Mouse (Mus musculus): ENCODE data around the gene Exosc10.

The Exosc10 gene

GRCm38 (mm10) chr4:148570693-148571295, 12.6 kb downstream of the Exosc10 start:
- DNase-seq (ENCODE audit: low read depth, low spot score) = no peak

GRCm38 (mm10) chr4:148573222-148573621, 15.0 kb downstream of the Exosc10 start:
- DNase-seq (ENCODE audit: low read depth, low spot score) = no peak

- no peak for DNase-seq (ENCODE audit: low read depth, low spot score)
Measured at GRCm38 (mm10) chr4:148580765-148581164, 22.5 kb downstream of the Exosc10 start.

GRCm38 (mm10) chr4:148581422-148581821, 23.2 kb downstream of the Exosc10 start:
- no peak for DNase-seq (ENCODE audit: low read depth, low spot score)

- DNase-seq (ENCODE audit: low read depth, low spot score) = no peak
Measured at GRCm38 (mm10) chr4:148583257-148583656, 25.0 kb downstream of the Exosc10 start.

- DNase-seq (ENCODE audit: low read depth, low spot score) = no peak
Measured at GRCm38 (mm10) chr4:148586648-148587047, 28.4 kb downstream of the Exosc10 start.

- DNase-seq (ENCODE audit: low read depth, low spot score) = no peak
Measured at GRCm38 (mm10) chr4:148588793-148589192, 30.6 kb downstream of the Exosc10 start.

GRCm38 (mm10) chr4:148589565-148589964, 31.3 kb downstream of the Exosc10 start:
- peak; percentile 71 for DNase-seq (ENCODE audit: low read depth, low spot score)

GRCm38 (mm10) chr4:148590421-148591170, 32.4 kb downstream of the Exosc10 start:
- peak; percentile 50 for DNase-seq (ENCODE audit: low read depth, low spot score)

- DNase-seq (ENCODE audit: low read depth, low spot score) = peak; percentile 98
Measured at GRCm38 (mm10) chr4:148591171-148591630, 33.0 kb downstream of the Exosc10 start, which contains the start of gene Srm. Srm (plus strand) TSS chr4:148591503.

GRCm38 (mm10) chr4:148591637-148592380, 33.6 kb downstream of the Exosc10 start:
- no peak for DNase-seq (ENCODE audit: low read depth, low spot score)

- DNase-seq (ENCODE audit: low read depth, low spot score) = no peak
Measured at GRCm38 (mm10) chr4:148593996-148594395, 35.8 kb downstream of the Exosc10 start.

GRCm38 (mm10) chr4:148595916-148596315, 37.7 kb downstream of the Exosc10 start:
- DNase-seq (ENCODE audit: low read depth, low spot score) = no peak

GRCm38 (mm10) chr4:148596731-148597130, 38.5 kb downstream of the Exosc10 start:
- DNase-seq (ENCODE audit: low read depth, low spot score) = no peak

GRCm38 (mm10) chr4:148598826-148599225, 40.6 kb downstream of the Exosc10 start:
- DNase-seq (ENCODE audit: low read depth, low spot score) = peak; percentile 81

- peak; percentile 61 for DNase-seq (ENCODE audit: low read depth, low spot score)
Measured at GRCm38 (mm10) chr4:148600316-148600715, 42.1 kb downstream of the Exosc10 start.

GRCm38 (mm10) chr4:148601871-148602270, 43.6 kb downstream of the Exosc10 start:
- DNase-seq (ENCODE audit: low read depth, low spot score) = no peak

GRCm38 (mm10) chr4:148602357-148603120, 44.3 kb downstream of the Exosc10 start, which contains the start of gene Masp2:
Masp2 (plus strand) TSS chr4:148602554.
- no peak for DNase-seq (ENCODE audit: low read depth, low spot score)

- DNase-seq (ENCODE audit: low read depth, low spot score) = peak; percentile 85
Measured at GRCm38 (mm10) chr4:148603376-148604139, 45.3 kb downstream of the Exosc10 start.

- no peak for DNase-seq (ENCODE audit: low read depth, low spot score)
Measured at GRCm38 (mm10) chr4:148604141-148604540, 45.9 kb downstream of the Exosc10 start.
